Mouse (Mus musculus): ENCODE data around the gene Cpox. TPM values are rescaled to one million over a fixed set of nuclear protein-coding genes. Genes with fewer than 3 reads are reported as not detected.

The Cpox gene
- polyA plus RNA-seq, 1 experiment from 2014 or later, result 178 TPM

- DNase-seq (no peak), ATAC-seq (no peak)
- H3K36me3 ChIP-seq (replicated peaks; ENCODE audit: insufficient read depth, low read length), result no peaks in the 10 kb centered on the region
Measured at GRCm38 (mm10) chr16:58628968-58629367, 41.1 kb upstream of the Cpox start.

GRCm38 (mm10) chr16:58629736-58630135 lies 40.4 kb upstream of the Cpox start:
- no peak overlapping the region for H3K9ac ChIP-seq (replicated peaks)
- H3K27me3 ChIP-seq (ENCODE audit: insufficient read depth, low read length), result no peaks in the 10 kb centered on the region
- no peak overlapping the region for H3K4me3 ChIP-seq (ENCODE audit: low read depth, low read length)
- H3K4me1 ChIP-seq (ENCODE audit: insufficient read depth), result peaks cover 16% of the 10 kb centered on the region
- no peak for ATAC-seq
- 63% methylated on average over 2 of the region's 2 CpGs for WGBS (ENCODE audit: insufficient replicate concordance)
- no peak overlapping the region for H3K27ac ChIP-seq (ENCODE audit: low read depth)
- H3K9me3 ChIP-seq (ENCODE audit: low read length), result no peaks in the 10 kb centered on the region
- DNase-seq, result no peak
- no peaks in the 10 kb centered on the region for H3K36me3 ChIP-seq (replicated peaks; ENCODE audit: insufficient read depth, low read length)
- H3K4me2 ChIP-seq (ENCODE audit: low read depth, low read length), result no peak overlapping the region
- TF ChIP-seq EP300 (IDR thresholded peaks at IDR 0.05; ENCODE audit: low read depth), result no peak
- TF ChIP-seq CTCF (IDR thresholded peaks at IDR 0.05; ENCODE audit: low read depth), result no peak

More at GRCm38 (mm10) chr16:58628968-58629367, 41.1 kb upstream of the Cpox start:
- WGBS (ENCODE audit: insufficient replicate concordance), result 57% methylated on average over 5 of the region's 5 CpGs
- Histone ChIP-seq H3K9ac (replicated peaks) (no peak overlapping the region), H3K9me3 (ENCODE audit: low read length) (no peaks in the 10 kb centered on the region), H3K4me3 (ENCODE audit: low read depth, low read length) (no peak overlapping the region), H3K27me3 (ENCODE audit: insufficient read depth, low read length) (no peaks in the 10 kb centered on the region), H3K4me1 (ENCODE audit: insufficient read depth) (peaks cover 16% of the 10 kb centered on the region), H3K27ac (ENCODE audit: low read depth) (no peak overlapping the region; the same call in 1 of the 2 replicates), H3K4me2 (ENCODE audit: low read depth, low read length) (no peak overlapping the region)
- no peak for TF ChIP-seq EP300 (IDR thresholded peaks at IDR 0.05; ENCODE audit: low read depth)
- TF ChIP-seq CTCF (IDR thresholded peaks at IDR 0.05; ENCODE audit: low read depth), result no peak

- H3K4me3 ChIP-seq (ENCODE audit: low read depth, low read length), result no peak overlapping the region
- H3K9me3 ChIP-seq (ENCODE audit: low read length), result no peaks in the 10 kb centered on the region
- DNase-seq (no peak), ATAC-seq (no peak)
- H3K4me2 ChIP-seq (ENCODE audit: low read depth, low read length), result no peak overlapping the region
- no peak overlapping the region for H3K27ac ChIP-seq (ENCODE audit: low read depth)
- WGBS (ENCODE audit: insufficient replicate concordance), result 53% methylated on average over 2 of the region's 2 CpGs
- no peaks in the 10 kb centered on the region for H3K36me3 ChIP-seq (replicated peaks; ENCODE audit: insufficient read depth, low read length)
- no peak for TF ChIP-seq EP300 (IDR thresholded peaks at IDR 0.05; ENCODE audit: low read depth)
- TF ChIP-seq CTCF (IDR thresholded peaks at IDR 0.05; ENCODE audit: low read depth), result no peak
- H3K9ac ChIP-seq (replicated peaks), result no peak overlapping the region
- peaks cover 2% of the 10 kb centered on the region; the same call in 1 of the 2 replicates for H3K4me1 ChIP-seq (ENCODE audit: insufficient read depth)
- no peaks in the 10 kb centered on the region for H3K27me3 ChIP-seq (ENCODE audit: insufficient read depth, low read length)
Measured at GRCm38 (mm10) chr16:58635866-58636265, 34.2 kb upstream of the Cpox start.

GRCm38 (mm10) chr16:58637448-58637847 lies 32.6 kb upstream of the Cpox start:
- H3K27ac ChIP-seq (ENCODE audit: low read depth), result no peak overlapping the region
- H3K36me3 ChIP-seq (replicated peaks; ENCODE audit: insufficient read depth, low read length), result no peaks in the 10 kb centered on the region
- peaks cover 2% of the 10 kb centered on the region; the same call in 1 of the 2 replicates for H3K4me1 ChIP-seq (ENCODE audit: insufficient read depth)
- ATAC-seq, result no peak
- H3K9me3 ChIP-seq (ENCODE audit: low read length), result no peaks in the 10 kb centered on the region
- H3K4me3 ChIP-seq (ENCODE audit: low read depth, low read length), result no peak overlapping the region
- H3K27me3 ChIP-seq (ENCODE audit: insufficient read depth, low read length), result no peaks in the 10 kb centered on the region
- no peak overlapping the region for H3K9ac ChIP-seq (replicated peaks)
- no peak overlapping the region for H3K4me2 ChIP-seq (ENCODE audit: low read depth, low read length)
- 35% methylated on average over 4 of the region's 4 CpGs for WGBS (ENCODE audit: insufficient replicate concordance)
- DNase-seq, result no peak
- TF ChIP-seq CTCF (IDR thresholded peaks at IDR 0.05; ENCODE audit: low read depth), result no peak
- no peak for TF ChIP-seq EP300 (IDR thresholded peaks at IDR 0.05; ENCODE audit: low read depth)

GRCm38 (mm10) chr16:58638016-58638415 lies 32.1 kb upstream of the Cpox start:
- H3K9me3 ChIP-seq (ENCODE audit: low read length), result no peaks in the 10 kb centered on the region
- H3K27me3 ChIP-seq (ENCODE audit: insufficient read depth, low read length), result no peaks in the 10 kb centered on the region
- H3K9ac ChIP-seq (replicated peaks), result no peak overlapping the region
- no peak for ATAC-seq
- DNase-seq, result no peak
- TF ChIP-seq EP300 (IDR thresholded peaks at IDR 0.05; ENCODE audit: low read depth) (no peak), CTCF (IDR thresholded peaks at IDR 0.05; ENCODE audit: low read depth) (no peak)
- no peak overlapping the region for H3K4me3 ChIP-seq (ENCODE audit: low read depth, low read length)
- no peak overlapping the region for H3K27ac ChIP-seq (ENCODE audit: low read depth)
- no peak overlapping the region for H3K4me2 ChIP-seq (ENCODE audit: low read depth, low read length)
- 70% methylated on average over 7 of the region's 7 CpGs for WGBS (ENCODE audit: insufficient replicate concordance)
- H3K36me3 ChIP-seq (replicated peaks; ENCODE audit: insufficient read depth, low read length), result no peaks in the 10 kb centered on the region
- peaks cover 2% of the 10 kb centered on the region; the same call in 1 of the 2 replicates for H3K4me1 ChIP-seq (ENCODE audit: insufficient read depth)

- Histone ChIP-seq H3K9me3 (ENCODE audit: low read length) (no peaks in the 10 kb centered on the region), H3K4me2 (ENCODE audit: low read depth, low read length) (no peak within 1 kb of the TSS), H3K9ac (replicated peaks) (no peak within 1 kb of the TSS), H3K27ac (ENCODE audit: low read depth) (no peak within 1 kb of the TSS), H3K36me3 (replicated peaks; ENCODE audit: insufficient read depth, low read length) (no peaks in the 10 kb centered on the region), H3K4me3 (ENCODE audit: low read depth, low read length) (no peak within 1 kb of the TSS), H3K27me3 (ENCODE audit: insufficient read depth, low read length) (no peaks in the 10 kb centered on the region), H3K4me1 (ENCODE audit: insufficient read depth) (peaks cover 2% of the 10 kb centered on the region; the same call in 1 of the 2 replicates)
- ATAC-seq, result no peak
- DNase-seq, result no peak
- 63% methylated on average over 3 of the region's 3 CpGs for WGBS (ENCODE audit: insufficient replicate concordance)
- no peak for TF ChIP-seq EP300 (IDR thresholded peaks at IDR 0.05; ENCODE audit: low read depth)
- no peak for TF ChIP-seq CTCF (IDR thresholded peaks at IDR 0.05; ENCODE audit: low read depth)
Measured at GRCm38 (mm10) chr16:58638689-58639175, 31.4 kb upstream of the Cpox start, which contains the start of gene E330017A01Rik. Gene E330017A01Rik, minus strand, starts transcription at chr16:58638739.
